Mouse (Mus musculus): ENCODE measurements around the gene Fancf. TPM values are rescaled to one million over a fixed set of nuclear protein-coding genes. Genes with fewer than 3 reads are reported as not detected.

Gene Fancf
- 9.5 and 9.7 TPM in 2 replicates for polyA plus RNA-seq (2016; fragmentation: Nextera tagmentation; extraction: Ambion mirVana)

DNA sequence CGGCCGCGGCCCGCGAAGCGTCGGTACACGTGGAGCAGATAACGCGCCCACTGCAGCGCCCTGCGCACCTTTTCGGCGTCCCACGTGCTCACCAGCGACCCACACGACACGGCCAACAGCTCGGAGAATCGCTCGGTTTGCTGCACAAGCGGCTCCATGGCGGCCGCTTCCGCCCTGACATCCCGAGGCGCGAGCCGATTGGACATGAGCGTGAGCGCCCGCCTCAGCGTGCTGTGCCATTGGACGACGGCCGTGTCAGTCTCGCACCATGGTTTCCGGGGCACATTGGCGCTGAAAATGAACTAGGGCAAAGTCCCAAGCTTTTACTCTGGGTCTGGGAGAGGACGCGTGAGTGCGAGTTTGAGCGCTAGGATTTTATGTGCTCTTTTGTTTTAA, at the start of gene Fancf:
Fancf (minus strand) TSS at position 171 of the 396 bp plus-strand sequence.
- H3K4me3 ChIP-seq: peak within 1 kb of the TSS; percentile 81
- H3K27ac ChIP-seq (ENCODE audit: poor library complexity, severe bottlenecking): peak within 1 kb of the TSS; percentile 94

DNA sequence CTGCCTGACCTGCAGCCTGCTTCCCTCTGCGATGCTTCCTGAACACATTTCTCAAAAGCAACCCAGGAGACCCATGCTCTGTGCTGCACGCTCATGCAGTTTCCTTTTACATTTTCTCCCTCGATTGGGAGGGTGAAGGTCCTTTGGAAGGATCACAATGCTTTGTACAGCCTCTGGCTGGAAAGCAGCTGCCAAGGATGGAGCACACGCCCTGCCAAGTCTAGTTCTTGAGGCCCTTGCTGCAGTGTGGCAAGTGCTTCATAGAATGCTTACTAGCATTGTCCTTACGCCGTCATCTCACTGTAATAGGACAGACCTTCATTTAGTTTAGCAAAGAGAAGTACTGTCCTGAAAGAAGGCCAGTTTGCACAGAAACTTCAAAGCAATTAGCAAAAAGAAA, 37.0 kb upstream of the Fancf start:
- no peak for ATAC-seq (ENCODE audit: insufficient number of reproducible peaks, low FRiP score)
- whole genome bisulfite sequencing: 77% methylated on average over 6 of the region's 6 CpGs
- Histone ChIP-seq H3K27ac (ENCODE audit: poor library complexity, severe bottlenecking) (no peak overlapping the region), H3K36me3 (no peaks in the 10 kb centered on the region), H3K4me3 (no peak overlapping the region), H3K27me3 (replicated peaks) (no peaks in the 10 kb centered on the region), H3K9ac (no peak overlapping the region), H3K4me2 (no peak overlapping the region), H3K9me3 (replicated peaks) (no peaks in the 10 kb centered on the region), H3K4me1 (replicated peaks) (no peaks in the 10 kb centered on the region)

More for the DNA sequence above, at the start of gene Fancf:
- H3K27me3 ChIP-seq (replicated peaks): no peaks in the 10 kb centered on the region
- peaks cover 12% of the 10 kb centered on the region for H3K4me1 ChIP-seq (replicated peaks)
- peak within 1 kb of the TSS; percentile 86 for H3K9ac ChIP-seq
- H3K9me3 ChIP-seq (replicated peaks): no peaks in the 10 kb centered on the region
- peaks cover 22% of the 10 kb centered on the region; the same call in 1 of the 2 replicates for H3K36me3 ChIP-seq
- peak; percentile 99 for ATAC-seq (ENCODE audit: insufficient number of reproducible peaks, low FRiP score)
- WGBS: under 1% methylated on average over 43 of the region's 43 CpGs
- peak within 1 kb of the TSS; percentile 75 for H3K4me2 ChIP-seq

DNA sequence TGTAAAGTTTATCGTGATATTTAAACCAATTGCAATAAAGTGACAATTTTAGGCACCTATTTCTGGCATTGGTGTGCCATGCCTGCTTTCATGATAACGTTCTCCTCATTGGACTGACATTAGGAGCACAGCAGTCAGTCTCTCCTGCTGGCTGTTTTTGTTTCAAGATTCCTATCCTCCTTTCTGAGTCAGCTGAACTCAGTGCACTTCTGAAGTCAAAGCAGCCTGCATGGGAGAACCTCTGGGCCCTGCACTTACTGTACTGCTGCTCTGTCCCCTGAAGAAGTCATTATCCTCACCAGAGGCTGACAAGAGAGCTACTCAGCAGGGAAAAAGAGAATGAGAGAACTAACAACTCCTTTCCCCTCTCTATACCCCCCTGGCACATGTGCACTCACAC, 32.9 kb upstream of the Fancf start:
- 52% methylated on average over 2 of the region's 2 CpGs for WGBS
- Histone ChIP-seq H3K9ac (no peak overlapping the region), H3K27me3 (replicated peaks) (no peaks in the 10 kb centered on the region), H3K36me3 (no peaks in the 10 kb centered on the region), H3K4me3 (no peak overlapping the region), H3K27ac (ENCODE audit: poor library complexity, severe bottlenecking) (no peak overlapping the region), H3K4me1 (replicated peaks) (no peaks in the 10 kb centered on the region), H3K4me2 (no peak overlapping the region), H3K9me3 (replicated peaks) (no peaks in the 10 kb centered on the region)
- ATAC-seq (ENCODE audit: insufficient number of reproducible peaks, low FRiP score): no peak

DNA sequence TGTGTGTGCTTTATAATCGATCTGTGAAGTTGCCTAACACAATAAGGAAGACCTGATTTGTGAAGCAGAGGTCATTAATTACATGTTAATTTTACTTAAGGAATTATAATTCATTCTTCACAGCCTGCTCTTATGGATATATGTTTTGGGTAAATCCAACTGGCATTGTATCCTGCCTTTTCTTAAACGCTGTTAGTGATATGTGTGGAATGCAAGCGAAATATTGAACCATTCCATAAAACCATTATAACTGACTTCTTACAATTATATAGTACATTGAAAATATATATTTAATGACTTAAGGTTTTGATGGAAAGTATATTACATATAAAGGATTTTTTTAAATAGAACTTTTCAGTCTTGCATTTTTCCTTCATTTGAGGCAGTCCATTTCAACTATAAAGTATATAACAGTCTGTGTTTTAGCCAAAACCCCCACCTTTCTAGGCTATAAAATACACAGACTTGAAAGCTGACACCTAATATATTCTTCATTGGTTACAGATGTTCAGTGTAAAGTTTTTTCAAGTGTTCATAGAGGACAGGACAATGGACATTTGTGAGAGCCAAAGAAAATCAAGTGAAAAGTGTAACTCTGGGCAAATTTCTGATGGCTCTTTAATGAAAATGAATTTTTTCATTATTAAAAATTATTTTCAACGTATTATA, 32.2 kb upstream of the Fancf start:
- H3K4me2 ChIP-seq: no peak overlapping the region
- ATAC-seq (ENCODE audit: insufficient number of reproducible peaks, low FRiP score): no peak

DNA sequence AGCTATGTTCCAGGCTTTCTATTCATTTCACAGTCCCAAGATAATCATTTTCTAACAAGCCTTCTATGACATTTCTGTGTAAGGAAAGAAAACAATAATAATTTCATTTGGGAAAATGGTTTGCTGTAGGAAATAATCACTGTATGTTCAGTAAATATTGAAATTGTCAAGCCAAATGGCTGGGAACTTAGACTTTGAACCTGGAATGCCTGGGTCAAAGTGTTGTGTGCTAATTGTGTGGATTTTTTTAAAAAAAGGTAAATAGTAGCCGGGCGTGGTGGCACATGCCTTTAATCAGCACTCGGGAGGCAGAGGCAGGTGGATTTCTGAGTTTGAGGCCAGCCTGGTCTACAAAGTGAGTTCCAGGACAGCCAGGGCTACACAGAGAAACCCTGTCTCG, 30.9 kb upstream of the Fancf start:
- Histone ChIP-seq H3K9me3 (replicated peaks) (no peaks in the 10 kb centered on the region), H3K9ac (no peak overlapping the region), H3K4me2 (no peak overlapping the region), H3K27ac (ENCODE audit: poor library complexity, severe bottlenecking) (no peak overlapping the region), H3K36me3 (peaks cover 3% of the 10 kb centered on the region; the same call in 1 of the 2 replicates), H3K4me1 (replicated peaks) (no peaks in the 10 kb centered on the region), H3K27me3 (replicated peaks) (no peaks in the 10 kb centered on the region), H3K4me3 (no peak overlapping the region)
- no peak for ATAC-seq (ENCODE audit: insufficient number of reproducible peaks, low FRiP score)
- 73% methylated on average over 4 of the region's 4 CpGs for WGBS

More for the DNA sequence above, 32.2 kb upstream of the Fancf start:
- H3K9ac ChIP-seq: no peak overlapping the region
- no peak overlapping the region for H3K27ac ChIP-seq (ENCODE audit: poor library complexity, severe bottlenecking)
- WGBS: 75% methylated on average over 4 of the region's 4 CpGs
- H3K4me1 ChIP-seq (replicated peaks): no peaks in the 10 kb centered on the region
- no peaks in the 10 kb centered on the region for H3K36me3 ChIP-seq
- H3K9me3 ChIP-seq (replicated peaks): no peaks in the 10 kb centered on the region
- H3K27me3 ChIP-seq (replicated peaks): no peaks in the 10 kb centered on the region
- H3K4me3 ChIP-seq: no peak overlapping the region

DNA sequence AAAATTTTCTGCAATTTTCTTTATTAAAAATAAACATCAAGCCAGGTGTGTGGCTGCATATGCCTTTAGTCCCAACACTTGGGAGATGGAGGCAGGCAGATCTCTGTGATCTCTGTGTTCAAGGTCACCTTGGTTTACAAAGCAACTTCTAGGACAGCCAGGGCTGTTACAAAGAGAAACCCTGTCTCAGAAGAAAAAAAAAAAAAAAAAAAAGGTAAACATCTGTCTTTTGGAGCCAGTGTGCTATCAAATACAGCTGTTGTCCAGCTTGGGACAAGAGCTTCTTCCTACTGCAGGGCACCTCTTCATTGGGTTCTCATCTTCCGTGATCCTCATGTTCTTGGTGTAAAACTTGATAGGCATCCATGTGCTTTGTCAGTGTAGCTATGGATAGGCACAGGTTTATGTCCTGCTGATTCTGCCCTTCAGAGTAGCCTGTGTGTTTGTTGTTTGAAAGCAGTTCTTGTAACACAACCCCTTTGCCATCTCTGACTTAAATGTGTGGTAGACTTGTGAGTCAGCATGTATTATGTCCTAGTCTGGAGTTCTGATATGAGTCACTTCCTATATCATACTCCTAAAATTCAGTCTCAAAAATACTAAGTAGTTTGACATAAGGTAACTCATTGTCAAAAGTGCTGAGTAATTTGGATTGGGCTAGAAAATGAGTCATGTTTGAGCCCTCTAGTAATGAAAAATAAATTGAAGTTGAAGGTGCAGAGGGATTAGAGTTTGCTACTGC, 30.3 kb upstream of the Fancf start:
- peaks cover 3% of the 10 kb centered on the region; the same call in 1 of the 2 replicates for H3K36me3 ChIP-seq
- no peak overlapping the region for H3K9ac ChIP-seq
- no peak overlapping the region for H3K4me2 ChIP-seq
- no peak for ATAC-seq (ENCODE audit: insufficient number of reproducible peaks, low FRiP score)
- no peak overlapping the region for H3K4me3 ChIP-seq
- no peaks in the 10 kb centered on the region for H3K9me3 ChIP-seq (replicated peaks)
- H3K27ac ChIP-seq (ENCODE audit: poor library complexity, severe bottlenecking): no peak overlapping the region
- 90% methylated on average over 1 of the region's 1 CpGs for WGBS
- no peaks in the 10 kb centered on the region for H3K27me3 ChIP-seq (replicated peaks)
- no peaks in the 10 kb centered on the region for H3K4me1 ChIP-seq (replicated peaks)

DNA sequence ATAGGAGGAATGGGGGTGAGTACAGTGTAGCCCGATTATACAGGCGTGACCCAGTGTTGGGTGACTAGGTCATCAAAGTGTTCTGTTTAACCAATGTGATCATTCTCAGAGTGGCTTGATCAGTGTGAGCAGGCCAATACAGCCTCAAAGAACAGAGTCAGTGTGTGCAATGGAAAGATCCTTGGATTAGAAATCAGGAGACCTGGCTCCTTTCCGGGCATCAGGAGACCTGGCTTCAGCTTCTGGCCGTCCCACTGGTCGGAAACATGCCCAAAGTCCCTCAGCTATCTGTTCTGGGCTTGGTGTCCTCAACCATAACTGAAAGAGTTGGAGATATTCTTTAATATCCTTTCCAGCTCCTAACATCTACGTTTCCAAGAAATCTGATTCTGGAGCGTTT, 27.5 kb upstream of the Fancf start:
- Histone ChIP-seq H3K4me1 (replicated peaks) (no peaks in the 10 kb centered on the region), H3K4me3 (no peak overlapping the region), H3K27me3 (replicated peaks) (no peaks in the 10 kb centered on the region), H3K4me2 (no peak overlapping the region), H3K36me3 (peaks cover 3% of the 10 kb centered on the region; the same call in 1 of the 2 replicates), H3K27ac (ENCODE audit: poor library complexity, severe bottlenecking) (no peak overlapping the region), H3K9me3 (replicated peaks) (no peaks in the 10 kb centered on the region), H3K9ac (no peak overlapping the region)
- ATAC-seq (ENCODE audit: insufficient number of reproducible peaks, low FRiP score): no peak
- WGBS: 83% methylated on average over 7 of the region's 7 CpGs

DNA sequence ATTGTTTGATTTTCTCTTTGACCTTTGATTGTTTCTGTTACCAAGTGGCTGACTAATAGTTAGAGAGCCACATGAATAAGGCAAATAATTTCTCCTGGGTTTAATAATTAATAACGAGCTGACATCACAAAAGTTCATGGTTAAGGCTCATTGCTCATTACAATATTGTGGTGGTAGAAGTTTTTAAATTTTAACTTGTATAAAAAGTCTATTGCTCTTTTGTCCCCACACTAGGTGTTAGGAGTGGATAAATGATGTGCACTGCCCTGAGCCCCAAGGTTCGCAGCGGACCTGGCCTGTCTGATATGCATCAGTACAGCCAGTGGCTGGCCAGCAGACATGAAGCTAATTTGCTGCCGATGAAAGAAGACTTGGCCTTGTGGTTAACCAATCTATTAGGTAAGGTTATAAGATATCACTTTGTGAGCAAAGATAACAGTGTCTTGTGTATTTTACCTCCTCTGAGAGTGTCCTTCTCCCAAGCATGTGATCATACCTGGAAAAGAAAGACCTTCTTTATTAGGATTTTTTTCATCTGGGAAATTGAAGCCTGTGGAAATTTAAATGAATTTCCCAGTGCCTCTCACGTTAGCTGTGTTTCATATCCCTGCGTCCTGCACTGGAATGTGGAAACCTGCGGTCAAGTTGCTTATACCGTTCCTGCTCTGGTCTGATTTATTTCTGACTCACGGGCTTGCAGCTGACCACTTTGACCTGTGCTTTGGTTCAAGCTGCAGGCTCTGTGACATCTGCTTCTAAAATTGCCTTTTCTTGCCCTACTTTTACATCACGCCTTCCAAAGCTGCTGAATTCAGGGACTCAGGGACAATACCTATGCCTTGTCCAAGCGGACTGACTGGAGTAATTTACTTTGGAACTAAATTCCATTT, 25.9 kb upstream of the Fancf start:
- no peak overlapping the region for H3K27ac ChIP-seq (ENCODE audit: poor library complexity, severe bottlenecking)
- ATAC-seq (ENCODE audit: insufficient number of reproducible peaks, low FRiP score): no peak
- no peaks in the 10 kb centered on the region for H3K9me3 ChIP-seq (replicated peaks)
- H3K36me3 ChIP-seq: peaks cover 3% of the 10 kb centered on the region; the same call in 1 of the 2 replicates
- H3K27me3 ChIP-seq (replicated peaks): no peaks in the 10 kb centered on the region
- H3K9ac ChIP-seq: no peak overlapping the region
- no peak overlapping the region for H3K4me2 ChIP-seq
- 74% methylated on average over 11 of the region's 11 CpGs for WGBS
- H3K4me3 ChIP-seq: no peak overlapping the region
- H3K4me1 ChIP-seq (replicated peaks): no peaks in the 10 kb centered on the region

DNA sequence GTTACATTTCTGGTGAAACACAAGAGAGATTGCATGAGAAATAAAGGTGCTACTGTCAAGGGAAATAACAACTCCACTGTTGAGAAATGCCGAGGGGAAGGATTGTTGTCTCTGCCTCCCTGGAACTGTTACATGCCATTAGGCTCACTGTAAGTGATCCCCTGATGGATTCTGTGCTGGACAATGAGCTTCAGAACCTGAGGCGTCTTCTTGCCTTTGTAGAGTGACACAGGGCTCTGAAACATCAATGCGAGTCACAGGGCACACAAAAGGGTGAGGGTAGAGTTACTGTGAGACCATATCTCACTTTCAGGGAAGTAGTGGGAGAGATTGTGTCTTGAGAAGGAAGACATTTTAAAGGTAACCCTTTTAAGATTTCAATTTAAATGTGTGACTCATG, 23.3 kb upstream of the Fancf start:
- WGBS: 58% methylated on average over 3 of the region's 3 CpGs
- Histone ChIP-seq H3K27ac (ENCODE audit: poor library complexity, severe bottlenecking) (no peak overlapping the region), H3K4me3 (no peak overlapping the region), H3K4me1 (replicated peaks) (no peaks in the 10 kb centered on the region), H3K9me3 (replicated peaks) (no peaks in the 10 kb centered on the region), H3K4me2 (no peak overlapping the region), H3K27me3 (replicated peaks) (no peaks in the 10 kb centered on the region), H3K9ac (no peak overlapping the region), H3K36me3 (peaks cover 3% of the 10 kb centered on the region; the same call in 1 of the 2 replicates)
- ATAC-seq (ENCODE audit: insufficient number of reproducible peaks, low FRiP score): no peak

DNA sequence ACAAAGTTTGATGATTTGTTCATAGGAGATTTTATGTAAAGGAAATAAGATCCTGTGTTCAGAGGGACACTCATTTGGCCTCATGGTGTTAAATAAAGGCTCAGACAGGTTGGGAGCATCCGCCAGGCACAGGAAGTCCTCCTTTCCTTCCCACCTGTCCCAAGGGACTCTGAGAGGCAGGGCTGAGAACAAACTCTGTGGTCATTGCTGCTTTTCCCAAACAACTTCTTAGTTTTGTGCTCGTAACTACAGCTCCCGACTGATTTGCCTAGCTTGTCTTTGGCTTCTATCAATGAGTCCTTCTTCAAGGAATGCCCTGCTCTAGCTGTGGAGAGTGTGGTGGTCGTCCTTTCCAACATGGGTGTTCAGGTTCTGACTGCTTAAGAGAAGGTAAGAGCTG, 18.1 kb upstream of the Fancf start:
- Histone ChIP-seq H3K4me3 (no peak overlapping the region), H3K4me1 (replicated peaks) (0 out of 2 replicates have a peak, but pooled peaks cover 5% of the 10 kb centered on the region), H3K36me3 (no peaks in the 10 kb centered on the region), H3K9ac (no peak overlapping the region), H3K4me2 (no peak overlapping the region), H3K27me3 (replicated peaks) (no peaks in the 10 kb centered on the region), H3K9me3 (replicated peaks) (no peaks in the 10 kb centered on the region), H3K27ac (ENCODE audit: poor library complexity, severe bottlenecking) (no peak overlapping the region)
- WGBS: 67% methylated on average over 4 of the region's 4 CpGs
- no peak for ATAC-seq (ENCODE audit: insufficient number of reproducible peaks, low FRiP score)

Data from heart, embryonic 12.5 days (tissue).